Mouse (Mus musculus) left cerebral cortex, postnatal 25 days (tissue): ENCODE results near the gene Gm20481. TPM values are rescaled to one million over a fixed set of nuclear protein-coding genes. Genes with fewer than 3 reads are reported as not detected.
A peak's percentile ranks its signal among the peaks of the same experiment; 100 is the strongest.

ENCODE experiments used
- DNase-seq, 2 experiments: peaks; one replicate each; pipeline ENCODE4 v3.0.0; 2022; ENCODE audit warnings: low spot score in 2 of 2, mixed read lengths in 1 of 2
- intact Hi-C: fragments of 180-260 bp; cut with DNase I; formaldehyde crosslinking; loops from one replicate; pipeline ENCODE4 v1.15.1; 2025
- total RNA-seq, 2 experiments: library from RNA; stranded (reverse); gene quantifications; 2 replicates each; pipeline ENCODE4 v1.2.3; 2021

The Gm20481 gene
- total RNA-seq, 2 experiments from 2014 or later, result not detected

GRCm38 (mm10) chr17:35017706-35018030, 48.0 kb downstream of the Gm20481 start:
- intact Hi-C loops, result no loop called here
- DNase-seq, result no peak

DNA sequence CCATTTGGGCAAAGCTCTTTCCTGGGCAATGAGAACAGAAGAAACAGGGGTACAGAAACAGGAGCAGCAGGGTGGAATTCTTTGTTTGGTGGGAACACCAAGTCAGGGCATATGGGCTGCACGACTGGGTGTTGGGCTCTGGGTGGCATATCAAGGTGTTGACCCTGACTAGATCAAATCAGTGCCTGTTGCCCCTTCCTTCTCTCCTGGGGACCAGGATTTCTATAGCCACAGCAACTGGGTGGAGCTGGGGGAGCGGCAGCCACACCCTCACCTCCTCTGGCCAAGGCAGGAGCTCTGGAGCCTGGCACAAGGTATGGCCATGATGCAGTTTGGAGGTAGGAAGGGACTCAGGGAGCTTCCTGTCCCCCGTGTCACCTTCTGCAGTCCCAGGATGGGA, 48.5 kb downstream of the Gm20481 start:
- intact Hi-C loops, result no loop called here
- DNase-seq, result no peak

DNA sequence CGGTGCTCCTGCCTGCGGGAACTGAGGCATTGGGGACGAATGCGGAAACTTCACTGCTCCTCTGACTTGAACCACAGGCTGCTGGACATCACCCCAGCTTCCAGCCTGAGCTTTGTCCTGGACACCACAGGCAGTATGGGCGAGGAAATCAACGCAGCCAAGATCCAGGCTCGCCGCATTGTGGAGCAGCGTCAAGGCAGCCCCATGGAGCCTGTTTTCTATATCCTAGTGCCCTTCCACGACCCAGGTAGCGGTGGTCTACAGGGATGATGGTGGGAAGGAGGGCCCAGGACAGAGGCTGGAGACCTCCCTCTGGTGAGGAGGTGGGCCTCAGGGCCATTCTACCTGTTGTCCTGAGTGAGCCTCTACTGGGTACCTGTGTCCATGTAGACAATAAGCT, 50.2 kb downstream of the Gm20481 start:
- intact Hi-C loops, result no loop called here
- DNase-seq, result no peak

DNA sequence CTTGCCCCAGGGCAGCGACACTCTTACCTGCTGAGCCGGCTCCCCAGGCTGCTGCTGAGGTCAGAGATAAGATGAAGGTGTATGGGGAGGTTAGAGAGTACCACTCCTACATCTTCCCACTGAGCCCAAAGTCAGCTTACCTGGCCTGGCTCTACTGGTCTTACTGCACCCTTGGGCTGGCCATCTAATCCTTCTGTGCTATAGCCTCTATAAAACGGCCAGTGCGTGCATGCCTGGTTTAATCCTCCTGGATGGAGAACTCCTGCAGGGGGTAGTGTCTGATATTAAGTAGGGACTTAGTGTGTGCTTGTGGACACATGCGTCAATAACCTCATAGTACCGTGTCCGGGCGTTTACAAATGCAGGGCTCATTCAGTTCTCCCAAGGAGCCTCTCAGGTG, 50.8 kb downstream of the Gm20481 start:
- intact Hi-C loops, result no loop called here
- DNase-seq, result no peak

DNA sequence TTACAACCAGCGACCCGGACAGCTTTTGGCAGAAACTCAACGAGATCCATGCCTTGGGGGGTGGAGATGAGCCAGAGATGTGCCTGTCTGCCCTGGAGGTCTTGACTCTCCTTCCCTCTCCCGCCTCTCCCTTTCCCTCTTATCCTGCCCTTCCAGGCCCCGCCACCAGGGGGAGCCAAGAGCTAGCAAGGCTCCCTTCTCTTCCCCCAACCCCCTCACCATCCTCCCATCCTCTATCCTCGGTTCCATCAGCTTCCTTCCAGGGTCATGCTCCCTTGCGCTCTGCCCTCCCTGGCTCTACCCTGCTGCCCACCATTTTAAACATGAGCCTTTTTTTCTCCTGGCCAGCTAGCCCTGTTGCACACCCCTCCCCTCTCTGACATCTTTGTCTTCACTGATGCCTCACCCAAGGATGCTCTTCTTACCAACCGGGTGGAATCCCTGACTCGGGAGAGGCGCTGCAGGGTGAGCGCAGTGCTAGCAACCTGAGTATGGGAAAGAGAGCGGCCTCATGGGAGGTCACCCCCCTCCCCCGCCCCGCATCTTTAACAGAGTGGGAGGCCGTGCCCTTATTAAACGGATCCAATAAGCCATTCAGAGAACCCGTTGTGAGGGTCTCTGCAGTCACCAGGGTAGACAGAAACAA, 51.6 kb downstream of the Gm20481 start:
- intact Hi-C loops, result loop anchor here (1.0 kb wide), 2 partner anchors 38 to 85 kb away; partner anchors contain the start of gene Ddah2
- peak; percentile 75 to 83 for DNase-seq

Other genes with a start within 250 kb of the Gm20481 start
- 10 to 100 TPM in 1 of 2 experiments, 1 to 10 TPM in 1; 7.6 to 10.3 TPM for gene C4b, start 226.0 kb upstream of the Gm20481 start, total RNA-seq
- not detected for gene Cyp21a1, start 165.4 kb upstream of the Gm20481 start, total RNA-seq
- gene Stk19, start 133.0 kb upstream of the Gm20481 start, total RNA-seq, result 10 to 100 TPM; 52.2 to 57.6 TPM
- gene Dxo, start 132.9 kb upstream of the Gm20481 start, total RNA-seq, result 10 to 100 TPM; 35.9 to 37.1 TPM
- 10 to 100 TPM; 64.0 to 65.9 TPM for gene Skiv2l, start 119.7 kb upstream of the Gm20481 start, total RNA-seq
- gene Nelfe, start 119.5 kb upstream of the Gm20481 start, total RNA-seq, result 10 to 100 TPM; 30.9 to 37.9 TPM
- gene Cfb, start 107.4 kb upstream of the Gm20481 start, total RNA-seq, result under 1 TPM in 1 of 2 experiments, not detected in 1; 0.30 TPM
- 1 to 10 TPM; 6.9 to 7.3 TPM for gene Zbtb12, start 90.4 kb upstream of the Gm20481 start, total RNA-seq
- gene Gm20547, start 87.9 kb upstream of the Gm20481 start, total RNA-seq, result not detected
- gene C2, start 71.6 kb upstream of the Gm20481 start, total RNA-seq, result 1 to 10 TPM; 1.5 to 3.6 TPM
- 100 to 1,000 TPM; 166 to 167 TPM for gene Ehmt2, start 71.4 kb upstream of the Gm20481 start, total RNA-seq
- under 1 TPM; 0.55 to 0.66 TPM for gene Slc44a4, start 55.4 kb upstream of the Gm20481 start, total RNA-seq
- 10 to 100 TPM; 42.9 to 44.0 TPM for gene Neu1, start 38.7 kb upstream of the Gm20481 start, total RNA-seq
- 10 to 100 TPM in 1 of 2 experiments, 1 to 10 TPM in 1; 9.9 to 15.0 TPM for gene Hspa1b, start 10.7 kb upstream of the Gm20481 start, total RNA-seq
- gene Hspa1a, start 2.2 kb downstream of the Gm20481 start, total RNA-seq, result 10 to 100 TPM; 10.8 to 12.6 TPM
- gene Hspa1l, start 2.8 kb downstream of the Gm20481 start, total RNA-seq, result under 1 TPM; 0.27 to 0.34 TPM
- gene Lsm2, start 11.9 kb downstream of the Gm20481 start, total RNA-seq, result 10 to 100 TPM; 17.3 to 18.0 TPM
- 10 to 100 TPM; 38.0 to 44.7 TPM for gene Vars, start 31.1 kb downstream of the Gm20481 start, total RNA-seq
- gene Vwa7, start 46.7 kb downstream of the Gm20481 start, total RNA-seq, result under 1 TPM; 0.30 to 0.37 TPM
- gene Sapcd1, start 58.1 kb downstream of the Gm20481 start, total RNA-seq, result under 1 TPM; 0.60 to 0.83 TPM
- gene Msh5, start 76.8 kb downstream of the Gm20481 start, total RNA-seq, result under 1 TPM; 0.76 to 0.96 TPM
- 10 to 100 TPM in 1 of 2 experiments, 1 to 10 TPM in 1; 9.9 to 11.6 TPM for gene Clic1, start 80.1 kb downstream of the Gm20481 start, total RNA-seq
- gene Ddah2, start 89.1 kb downstream of the Gm20481 start, total RNA-seq, result 10 to 100 TPM; 12.1 to 12.5 TPM
- not detected for gene Ly6g6c, start 95.5 kb downstream of the Gm20481 start, total RNA-seq
- not detected for gene Mpig6b, start 96.3 kb downstream of the Gm20481 start, total RNA-seq
- 1 to 10 TPM; 2.4 to 2.7 TPM for gene Ly6g6e, start 107.0 kb downstream of the Gm20481 start, total RNA-seq
- 1 to 10 TPM in 1 of 2 experiments, under 1 TPM in 1; 0.69 to 1.9 TPM for gene Ly6g6d, start 108.2 kb downstream of the Gm20481 start, total RNA-seq
- not detected for gene Ly6g6f, start 115.7 kb downstream of the Gm20481 start, total RNA-seq
- 100 to 1,000 TPM; 107 to 109 TPM for gene Abhd16a, start 119.4 kb downstream of the Gm20481 start, total RNA-seq
- not detected for gene Ly6g5c, start 138.4 kb downstream of the Gm20481 start, total RNA-seq
- gene Ly6g5b, start 145.5 kb downstream of the Gm20481 start, total RNA-seq, result under 1 TPM; 0.69 to 0.94 TPM
- gene Gpank1, start 151.5 kb downstream of the Gm20481 start, total RNA-seq, result 10 to 100 TPM; 13.1 to 15.2 TPM
- gene Csnk2b, start 152.1 kb downstream of the Gm20481 start, total RNA-seq, result 100 to 1,000 TPM; 183 to 185 TPM
- gene D17H6S53E, start 156.5 kb downstream of the Gm20481 start, total RNA-seq, result 10 to 100 TPM; 24.1 to 29.8 TPM
- not detected for gene Apom, start 162.1 kb downstream of the Gm20481 start, total RNA-seq
- 100 to 1,000 TPM; 286 to 292 TPM for gene Bag6, start 165.3 kb downstream of the Gm20481 start, total RNA-seq
- 100 to 1,000 TPM; 268 to 285 TPM for gene Prrc2a, start 195.0 kb downstream of the Gm20481 start, total RNA-seq
- 10 to 100 TPM; 10.8 to 11.1 TPM for gene Aif1, start 206.2 kb downstream of the Gm20481 start, total RNA-seq
- 10 to 100 TPM in 1 of 2 experiments, 1 to 10 TPM in 1; 6.1 to 10.1 TPM for gene Lst1, start 218.5 kb downstream of the Gm20481 start, total RNA-seq
- gene Ltb, start 224.5 kb downstream of the Gm20481 start, total RNA-seq, result under 1 TPM; 0.64 to 0.99 TPM
- not detected for gene Tnf, start 232.1 kb downstream of the Gm20481 start, total RNA-seq
- under 1 TPM; 0.34 to 0.39 TPM for gene Lta, start 235.4 kb downstream of the Gm20481 start, total RNA-seq